Mouse (Mus musculus) ES-E14 (cell line): ENCODE data around the gene Tmprss9. TPM values are rescaled to one million over a fixed set of nuclear protein-coding genes. Genes with fewer than 3 reads are reported as not detected.

Source experiments
- DNase-seq: peaks from one replicate; pipeline ENCODE4 v3.0.0-alpha.2; 2013; ENCODE audit warnings: low read depth, low spot score
- H3K27ac ChIP-seq: 2 replicates; pipeline ENCODE4 v1.5.1; 2012; ENCODE audit warnings: low read depth, mild to moderate bottlenecking, low read length, moderate library complexity, mixed read lengths; ENCODE audit not compliant: poor library complexity, insufficient read depth, severe bottlenecking
- H3K36me3 ChIP-seq: 2 replicates; pipeline ENCODE4 v1.6.1; 2012; ENCODE audit warnings: mild to moderate bottlenecking, low read length, moderate library complexity, mixed read lengths; ENCODE audit not compliant: control insufficient read depth, poor library complexity, insufficient read depth, severe bottlenecking
- H3K4me1 ChIP-seq, 2 experiments: fragments of 150-350 bp in 1 of 2; sonication (generic) in 1 of 2; 2 replicates each; pipeline ENCODE4 v1.6.1; 2012; ENCODE audit warnings: low read length in 2 of 2, mild to moderate bottlenecking in 1 of 2, mixed read lengths in 1 of 2; ENCODE audit not compliant: control insufficient read depth in 2 of 2, insufficient read depth in 2 of 2, poor library complexity in 1 of 2
- H3K4me3 ChIP-seq, 2 experiments: fragments of 150-350 bp in 1 of 2; sonication (generic) in 1 of 2; 2 replicates each; pipeline ENCODE4 v1.5.1; 2012; ENCODE audit warnings: low read length in 2 of 2, low read depth in 1 of 2, mild to moderate bottlenecking in 1 of 2, mixed read lengths in 1 of 2; ENCODE audit not compliant: insufficient read depth in 1 of 2, poor library complexity in 1 of 2, severe bottlenecking in 1 of 2
- H3K9ac ChIP-seq: 2 replicates; pipeline ENCODE4 v1.6.1; 2012; ENCODE audit warnings: low read depth, mild to moderate bottlenecking, low read length, mixed read lengths; ENCODE audit not compliant: poor library complexity, insufficient read depth, severe bottlenecking
- H3K9me3 ChIP-seq: fragments of 150-350 bp; sonication (generic); 2 replicates; pipeline ENCODE4 v1.6.1; 2012; ENCODE audit warnings: low read depth, mild to moderate bottlenecking, low read length; ENCODE audit not compliant: control insufficient read depth, insufficient read depth
- CHD2 ChIP-seq: IDR thresholded peaks from 2 replicates; pipeline ENCODE4 v1.6.1; 2014; ENCODE audit warnings: mild to moderate bottlenecking, low read depth, low read length, inconsistent platforms
- HCFC1 ChIP-seq: IDR thresholded peaks from 2 replicates; pipeline ENCODE4 v1.6.1; 2012; ENCODE audit warnings: low read length, inconsistent platforms, borderline replicate concordance; ENCODE audit not compliant: insufficient read depth
- MAFK ChIP-seq: IDR thresholded peaks from 2 replicates; pipeline ENCODE4 v1.6.1; 2014; ENCODE audit warnings: mild to moderate bottlenecking, low read depth, low read length, inconsistent platforms; ENCODE audit not compliant: insufficient read depth
- ZC3H11A ChIP-seq: IDR thresholded peaks from 2 replicates; pipeline ENCODE4 v1.6.1; 2012; ENCODE audit warnings: low read depth, mild to moderate bottlenecking, inconsistent platforms, low read length, borderline replicate concordance
- ZNF384 ChIP-seq: IDR thresholded peaks from 2 replicates; pipeline ENCODE4 v1.6.1; 2012; ENCODE audit warnings: low read depth, low read length, inconsistent platforms
- in situ Hi-C, 2 experiments: fragments of 600-800 bp; cut with MboI; formaldehyde crosslinking; loops; one replicate each; pipeline ENCODE4 v1.15.1; 2025; ENCODE audit warnings: low sequenced_read_pairs in 2 of 2, inconsistent platforms in 1 of 2; ENCODE audit not compliant: unreplicated experiment in 2 of 2
- total RNA-seq: library from RNA; depleted of rRNA; stranded (reverse); fragments of 300-350 nt; gene quantifications from 2 replicates; pipeline ENCODE4 v1.2.3, GENCODE M21; 2012

Gene Tmprss9
- total RNA-seq, 1 experiment: not detected

GRCm38 (mm10) chr10:80855749-80856073, 15.9 kb upstream of the Tmprss9 start:
- TF ChIP-seq HCFC1 (no peak), ZNF384 (no peak), MAFK (no peak), ZC3H11A (no peak), CHD2 (no peak)
- H3K4me3 ChIP-seq: peak overlapping the region; percentile 77
- in situ Hi-C loops: no loop called here
- peaks cover 3 to 5% of the 10 kb centered on the region in 2 experiments; a peak in 2 of 4 replicates for H3K4me1 ChIP-seq
- H3K27ac ChIP-seq: no peak overlapping the region
- no peak for DNase-seq
- peaks cover 17% of the 10 kb centered on the region for H3K36me3 ChIP-seq
- no peaks in the 10 kb centered on the region for H3K9me3 ChIP-seq
- H3K9ac ChIP-seq: peak overlapping the region; percentile 67

- H3K4me1 ChIP-seq: peaks cover 3 to 5% of the 10 kb centered on the region in 2 experiments; a peak in 2 of 4 replicates
- no peak for DNase-seq
- H3K4me3 ChIP-seq: no peak overlapping the region
- H3K9ac ChIP-seq: no peak overlapping the region
- in situ Hi-C loops: no loop called here
- TF ChIP-seq HCFC1: no peak
- no peak for TF ChIP-seq ZNF384
- no peak for TF ChIP-seq ZC3H11A
- no peak for TF ChIP-seq MAFK
- TF ChIP-seq CHD2: no peak
- H3K9me3 ChIP-seq: no peaks in the 10 kb centered on the region
- H3K36me3 ChIP-seq: peaks cover 17% of the 10 kb centered on the region
- no peak overlapping the region for H3K27ac ChIP-seq
Observed at GRCm38 (mm10) chr10:80856267-80856666, 15.4 kb upstream of the Tmprss9 start.

DNA sequence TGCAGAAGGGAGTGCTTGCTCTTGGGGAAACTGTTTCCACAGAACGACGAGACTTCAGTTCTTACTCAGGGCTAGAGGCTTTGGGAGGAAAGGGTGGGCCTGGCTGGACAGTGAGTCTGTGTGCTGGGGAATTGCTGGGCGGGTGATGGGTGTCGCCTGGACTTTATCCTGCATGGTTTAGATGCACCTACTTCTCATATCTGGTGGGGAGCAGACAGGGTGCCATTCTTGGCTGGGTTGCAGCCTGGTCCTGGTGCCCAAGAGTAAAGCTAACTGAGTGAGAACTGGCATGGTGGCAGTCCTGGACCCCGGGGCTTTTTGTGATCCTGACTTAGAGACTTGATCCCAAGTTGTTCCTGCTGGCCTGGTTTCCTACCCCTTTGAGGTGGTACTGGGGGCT, 14.7 kb upstream of the Tmprss9 start:
- no peak for DNase-seq
- in situ Hi-C loops: no loop called here
- Histone ChIP-seq H3K36me3 (peaks cover 11% of the 10 kb centered on the region), H3K27ac (no peak overlapping the region), H3K9ac (no peak overlapping the region), H3K4me1 (peaks cover 3 to 5% of the 10 kb centered on the region in 2 experiments; a peak in 2 of 4 replicates), H3K4me3 (no peak overlapping the region), H3K9me3 (no peaks in the 10 kb centered on the region)
- TF ChIP-seq ZC3H11A (no peak), MAFK (no peak), ZNF384 (no peak), CHD2 (no peak), HCFC1 (no peak)

- Histone ChIP-seq H3K27ac (no peak overlapping the region), H3K9me3 (no peaks in the 10 kb centered on the region), H3K4me1 (peaks cover 3 to 5% of the 10 kb centered on the region in 2 experiments; a peak in 2 of 4 replicates), H3K36me3 (peaks cover 13% of the 10 kb centered on the region), H3K9ac (no peak overlapping the region), H3K4me3 (no peak overlapping the region)
- in situ Hi-C loops: no loop called here
- no peak for DNase-seq
- TF ChIP-seq HCFC1: no peak
Observed at GRCm38 (mm10) chr10:80857386-80857785, 14.3 kb upstream of the Tmprss9 start.

DNA sequence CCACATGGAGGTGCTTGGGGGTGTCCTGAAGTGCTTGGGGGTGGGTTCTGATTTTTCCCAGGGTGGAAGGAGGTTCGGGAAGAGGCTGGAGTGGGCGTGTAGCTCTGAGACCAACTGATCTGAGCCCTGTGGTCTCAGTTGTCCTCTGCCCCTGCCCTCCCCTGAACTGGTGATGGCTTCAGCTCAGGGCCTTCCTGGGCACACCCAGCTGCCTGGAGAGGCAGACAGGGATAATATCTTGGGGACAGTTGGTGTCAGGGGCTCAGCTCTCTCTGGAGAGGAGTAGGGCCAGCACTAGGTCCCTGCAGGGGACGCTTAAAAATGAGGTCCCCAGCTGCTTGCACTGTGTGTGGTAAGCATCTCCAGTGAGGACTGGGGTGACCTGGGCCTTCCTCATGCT, 13.8 kb upstream of the Tmprss9 start:
- no peak overlapping the region for H3K9ac ChIP-seq
- H3K36me3 ChIP-seq: peaks cover 11% of the 10 kb centered on the region
- H3K4me3 ChIP-seq: no peak overlapping the region
- in situ Hi-C loops: no loop called here
- H3K9me3 ChIP-seq: no peaks in the 10 kb centered on the region
- peaks cover 3 to 5% of the 10 kb centered on the region in 2 experiments; a peak in 2 of 4 replicates for H3K4me1 ChIP-seq
- no peak overlapping the region for H3K27ac ChIP-seq
- TF ChIP-seq CHD2: no peak
- no peak for TF ChIP-seq MAFK
- no peak for TF ChIP-seq HCFC1
- no peak for TF ChIP-seq ZNF384
- TF ChIP-seq ZC3H11A: no peak
- DNase-seq: no peak
